ENCODE assay signal across 20 mouse cellular contexts in the genomic region with DNA sequence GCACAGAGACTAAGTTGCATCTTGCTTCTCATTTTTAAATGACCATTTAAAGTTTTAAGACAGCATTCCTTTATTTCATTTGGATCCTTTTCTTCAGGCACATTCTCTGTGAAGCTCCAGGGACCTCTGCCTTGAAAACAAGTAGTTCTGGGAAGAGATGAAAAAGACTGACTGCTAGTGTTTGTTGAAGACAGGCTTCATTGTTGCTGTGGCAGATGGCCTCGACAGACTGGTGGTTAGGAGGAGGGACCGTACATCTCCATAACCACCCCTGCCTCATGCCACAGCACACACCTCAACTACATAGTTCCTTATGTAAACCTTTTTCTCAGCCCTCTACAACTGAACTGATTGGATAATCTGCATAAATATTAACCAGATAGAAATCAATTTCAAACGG.
"Had no signal": no experiment of that assay in that cellular context is flagged by ENCODE, and none has a peak within 500 bp of the region (broad histone marks: within the 10 kb centered on the region; RNA-seq: fewer than 3 reads in every experiment).

No protein-coding gene starts in this region.

- H3K9me3 ChIP-seq: intestine, embryonic 15.5 days; kidney, embryonic 15.5 days; limb, embryonic 13.5 days; liver, embryonic 12.5 days; liver, embryonic 15.5 days; lung, embryonic 15.5 days had no signal

- DNase-seq: kidney, adult 11 months; kidney, adult 8-10 months; kidney, postnatal 10 days; kidney, postnatal 36 days; left cerebral cortex, postnatal 4 days; liver; lung, adult 18-20 months; lung, postnatal 10 days; lung, postnatal 4 days; midbrain, embryonic 14.5 days; right cerebral cortex, postnatal 14 days; right cerebral cortex, postnatal 4 days; thymus, postnatal 25 days had no signal

- H3K4me3 ChIP-seq: intestine, embryonic 15.5 days; kidney, embryonic 15.5 days; limb, embryonic 13.5 days; liver, embryonic 12.5 days; liver, embryonic 15.5 days; lung, embryonic 15.5 days had no signal

- H3K36me3 ChIP-seq: intestine, embryonic 15.5 days; kidney, embryonic 15.5 days; limb, embryonic 13.5 days; liver, embryonic 12.5 days; liver, embryonic 15.5 days; lung, embryonic 15.5 days had no signal

- H3K27me3 ChIP-seq: intestine, embryonic 15.5 days; kidney, embryonic 15.5 days; limb, embryonic 13.5 days; liver, embryonic 12.5 days; liver, embryonic 15.5 days; lung, embryonic 15.5 days had no signal

- H3K27ac ChIP-seq: intestine, embryonic 15.5 days; kidney, embryonic 15.5 days; limb, embryonic 13.5 days; liver, embryonic 12.5 days; liver, embryonic 15.5 days; lung, embryonic 15.5 days; stomach, postnatal 0 days had no signal

- H3K4me2 ChIP-seq: intestine, embryonic 15.5 days; kidney, embryonic 15.5 days; limb, embryonic 13.5 days; liver, embryonic 12.5 days; liver, embryonic 15.5 days; lung, embryonic 15.5 days had no signal

- H3K9ac ChIP-seq: intestine, embryonic 15.5 days; kidney, embryonic 15.5 days; limb, embryonic 13.5 days; liver, embryonic 12.5 days; liver, embryonic 15.5 days; lung, embryonic 15.5 days had no signal

- ATAC-seq: intestine, embryonic 15.5 days; liver, embryonic 12.5 days had no signal

- H3K4me1 ChIP-seq: intestine, embryonic 15.5 days; kidney, embryonic 15.5 days; limb, embryonic 13.5 days; liver, embryonic 12.5 days; liver, embryonic 15.5 days; lung, embryonic 15.5 days had no signal
